In the genomic region with DNA sequence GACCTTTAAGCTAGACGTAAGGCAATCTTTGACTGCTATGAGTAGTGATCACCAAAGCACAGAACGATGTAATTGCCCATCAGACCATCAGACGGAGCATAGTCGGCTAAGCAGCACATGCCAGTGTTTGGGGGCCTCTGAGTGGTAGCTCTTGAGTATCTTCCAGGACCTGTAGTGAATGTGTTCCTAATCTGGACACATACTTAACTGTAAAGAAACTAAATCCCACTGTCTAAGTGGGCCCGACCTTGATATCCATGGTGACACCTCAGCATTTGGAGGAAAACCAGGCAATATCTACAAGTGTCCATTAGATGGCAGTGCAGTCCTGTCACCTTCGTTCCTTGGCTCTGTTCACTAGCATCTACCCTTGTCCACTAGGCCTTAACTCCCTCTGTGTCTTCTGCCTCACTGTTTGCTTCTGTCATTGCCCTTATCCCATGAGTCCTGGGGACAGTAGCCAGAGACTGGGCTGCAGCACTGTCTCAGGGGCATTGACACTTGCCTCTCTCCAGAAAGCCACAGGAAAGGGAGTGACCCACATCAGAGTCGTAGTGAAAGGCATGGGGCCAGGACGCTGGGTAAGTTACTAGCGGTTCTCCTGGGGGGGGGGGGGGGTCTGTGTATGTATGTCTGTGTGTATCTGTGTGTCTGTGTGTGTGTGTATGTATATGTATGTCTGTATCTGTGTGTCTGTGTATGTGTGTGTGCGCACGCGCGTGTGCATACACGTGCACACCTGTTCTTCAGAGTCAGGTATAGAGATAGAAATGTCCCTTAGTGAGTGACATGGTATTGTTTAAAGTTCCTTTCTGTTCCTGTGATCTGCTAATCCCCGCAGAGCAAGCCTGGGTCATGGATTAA, we compare ENCODE assay signal across 8 mouse cellular contexts. TPM values are rescaled to one million over a fixed set of nuclear protein-coding genes. Genes with fewer than 3 reads are reported as not detected.
DNase-seq lines count a peak whose midpoint lies in the region; ATAC-seq and TF ChIP-seq lines count a peak whose summit lies in the region.

No protein-coding gene starts in this region.

- WGBS in forebrain, postnatal 0 days: 78% methylated on average over 15 of the region's 15 CpGs
- WGBS in intestine, postnatal 0 days: 79% methylated on average over 15 of the region's 15 CpGs
- 86% methylated on average over 15 of the region's 15 CpGs for WGBS in limb, embryonic 11.5 days
- WGBS in midbrain, embryonic 13.5 days: 84% methylated on average over 15 of the region's 15 CpGs
- whole genome bisulfite sequencing in stomach, postnatal 0 days: 80% methylated on average over 15 of the region's 15 CpGs

- peak; percentile 88 for ATAC-seq in forebrain, postnatal 0 days
- peak; percentile 39 for ATAC-seq in intestine, postnatal 0 days
- 0 out of 2 replicates have a peak, but pooled peaks have one; percentile 64 for ATAC-seq in limb, embryonic 11.5 days (ENCODE audit: insufficient number of reproducible peaks, low FRiP score, low TSS enrichment, low read depth)
- ATAC-seq in midbrain, embryonic 13.5 days: peak; percentile 85
- ATAC-seq in stomach, postnatal 0 days (ENCODE audit: low FRiP score, low TSS enrichment): peak; percentile 74

- no peaks in the 10 kb centered on the region for H3K27me3 ChIP-seq in forebrain, postnatal 0 days (ENCODE audit: insufficient read depth, low read length)
- no peaks in the 10 kb centered on the region for H3K27me3 ChIP-seq in intestine, postnatal 0 days (replicated peaks; ENCODE audit: control insufficient read depth, insufficient read depth, low read length)
- H3K27me3 ChIP-seq in limb, embryonic 11.5 days (ENCODE audit: control insufficient read depth, insufficient read depth, low read length): no peaks in the 10 kb centered on the region
- H3K27me3 ChIP-seq in midbrain, embryonic 13.5 days: no peaks in the 10 kb centered on the region
- H3K27me3 ChIP-seq in stomach, postnatal 0 days (ENCODE audit: control insufficient read depth, insufficient read depth, low read length): no peaks in the 10 kb centered on the region

- H3K4me2 ChIP-seq in forebrain, postnatal 0 days (ENCODE audit: low read depth): no peak overlapping the region
- H3K4me2 ChIP-seq in intestine, postnatal 0 days (replicated peaks; ENCODE audit: low read depth): no peak overlapping the region
- H3K4me2 ChIP-seq in limb, embryonic 11.5 days (ENCODE audit: low read depth, severe bottlenecking): no peak overlapping the region
- H3K4me2 ChIP-seq in midbrain, embryonic 13.5 days (replicated peaks): no peak overlapping the region
- H3K4me2 ChIP-seq in stomach, postnatal 0 days (replicated peaks; ENCODE audit: low read depth): no peak overlapping the region

- no peak for TF ChIP-seq EP300 in stomach, postnatal 0 days (optimal IDR thresholded peaks at IDR 0.05)

- peak; percentile 98 for TF ChIP-seq CTCF in forebrain, postnatal 0 days (IDR thresholded peaks at IDR 0.05; ENCODE audit: low read depth)
- peak; percentile 98 for TF ChIP-seq CTCF in intestine, postnatal 0 days (IDR thresholded peaks at IDR 0.05; ENCODE audit: low read depth)
- TF ChIP-seq CTCF in stomach, postnatal 0 days (IDR thresholded peaks at IDR 0.05; ENCODE audit: low read depth): peak; percentile 97

- H3K9ac ChIP-seq in forebrain, postnatal 0 days: no peak overlapping the region
- no peak overlapping the region for H3K9ac ChIP-seq in intestine, postnatal 0 days (ENCODE audit: low read depth, low read length)
- no peak overlapping the region for H3K9ac ChIP-seq in limb, embryonic 11.5 days (ENCODE audit: low read length)
- no peak overlapping the region for H3K9ac ChIP-seq in midbrain, embryonic 13.5 days (replicated peaks)
- H3K9ac ChIP-seq in stomach, postnatal 0 days (ENCODE audit: low read length): no peak overlapping the region

- no peak overlapping the region for H3K27ac ChIP-seq in forebrain, postnatal 0 days (ENCODE audit: low read depth, low read length)
- no peak overlapping the region for H3K27ac ChIP-seq in intestine, postnatal 0 days (ENCODE audit: low read depth, low read length)
- no peak overlapping the region for H3K27ac ChIP-seq in limb, embryonic 11.5 days (replicated peaks; ENCODE audit: low read depth, low read length)
- H3K27ac ChIP-seq in midbrain, embryonic 13.5 days: no peak overlapping the region
- no peak overlapping the region for H3K27ac ChIP-seq in stomach, postnatal 0 days (replicated peaks)

- no peak overlapping the region for H3K4me3 ChIP-seq in forebrain, postnatal 0 days (ENCODE audit: low read depth, low read length)
- H3K4me3 ChIP-seq in intestine, postnatal 0 days (ENCODE audit: low read depth, low read length): no peak overlapping the region
- no peak overlapping the region for H3K4me3 ChIP-seq in limb, embryonic 11.5 days (ENCODE audit: low read depth, low read length)
- no peak overlapping the region for H3K4me3 ChIP-seq in midbrain, embryonic 13.5 days (replicated peaks)
- no peak overlapping the region for H3K4me3 ChIP-seq in stomach, postnatal 0 days (ENCODE audit: low read depth, low read length)

- no peaks in the 10 kb centered on the region for H3K9me3 ChIP-seq in forebrain, postnatal 0 days (ENCODE audit: low read length)
- H3K9me3 ChIP-seq in intestine, postnatal 0 days (ENCODE audit: control insufficient read depth): no peaks in the 10 kb centered on the region
- H3K9me3 ChIP-seq in limb, embryonic 11.5 days (ENCODE audit: control insufficient read depth, low read length): no peaks in the 10 kb centered on the region
- no peaks in the 10 kb centered on the region for H3K9me3 ChIP-seq in midbrain, embryonic 13.5 days
- H3K9me3 ChIP-seq in stomach, postnatal 0 days (ENCODE audit: control insufficient read depth, low read length): no peaks in the 10 kb centered on the region

- H3K4me1 ChIP-seq in forebrain, postnatal 0 days (ENCODE audit: insufficient read depth): no peaks in the 10 kb centered on the region
- no peaks in the 10 kb centered on the region for H3K4me1 ChIP-seq in intestine, postnatal 0 days (replicated peaks; ENCODE audit: control insufficient read depth, insufficient read depth, low read length)
- no peaks in the 10 kb centered on the region for H3K4me1 ChIP-seq in limb, embryonic 11.5 days (ENCODE audit: control insufficient read depth, insufficient read depth, low read length)
- H3K4me1 ChIP-seq in midbrain, embryonic 13.5 days (replicated peaks): no peaks in the 10 kb centered on the region
- H3K4me1 ChIP-seq in stomach, postnatal 0 days (replicated peaks; ENCODE audit: control insufficient read depth, insufficient read depth): no peaks in the 10 kb centered on the region

- peak; percentile 26 to 32 for DNase-seq in urinary bladder, postnatal 36 days (ENCODE audit: low spot score in 2 of 2)
- DNase-seq in urinary bladder, postnatal 4 days (ENCODE audit: low spot score in 2 of 2): no peak
- peak; percentile 62 for DNase-seq in cerebellum, adult 18-20 months
- peak; percentile 86 for DNase-seq in forebrain, postnatal 0 days
- DNase-seq in limb, embryonic 11.5 days (ENCODE audit: low spot score): peak; percentile 62
- DNase-seq in stomach, postnatal 0 days (ENCODE audit: low spot score): peak; percentile 47

- H3K36me3 ChIP-seq in forebrain, postnatal 0 days (ENCODE audit: insufficient read depth): peaks cover 39% of the 10 kb centered on the region
- H3K36me3 ChIP-seq in intestine, postnatal 0 days (ENCODE audit: control insufficient read depth, insufficient read depth): peaks cover 23% of the 10 kb centered on the region
- 0 out of 2 replicates have a peak, but pooled peaks cover 2% of the 10 kb centered on the region for H3K36me3 ChIP-seq in limb, embryonic 11.5 days (ENCODE audit: control insufficient read depth, insufficient read depth, low read length)
- H3K36me3 ChIP-seq in midbrain, embryonic 13.5 days: peaks cover 54% of the 10 kb centered on the region
- peaks cover 6% of the 10 kb centered on the region for H3K36me3 ChIP-seq in stomach, postnatal 0 days (ENCODE audit: control insufficient read depth, insufficient read depth, low read length)

RNA-seq across cellular contexts. Expression of gene Mrpl46, which starts 8.3 kb away (rescaled TPM):
- total RNA-seq in forebrain, postnatal 0 days (2014; rRNA removed): 33.2 and 39.9 TPM in 2 replicates
- 63.9 and 74.8 TPM in 2 replicates for polyA plus RNA-seq in forebrain, postnatal 0 days (2015; fragmentation: Nextera tagmentation; extraction: Ambion mirVana)
- polyA plus RNA-seq in intestine, postnatal 0 days (2015; fragmentation: Nextera tagmentation; extraction: Ambion mirVana): 64.7 and 68.9 TPM in 2 replicates
- 78.7 and 80.3 TPM in 2 replicates for polyA plus RNA-seq in limb, embryonic 11.5 days (2014; fragmentation: Nextera tagmentation; extraction: Ambion mirVana)
- polyA plus RNA-seq in midbrain, embryonic 13.5 days (2015; fragmentation: Nextera tagmentation; extraction: Ambion mirVana): 58.6 and 64.2 TPM in 2 replicates
- 55.0 and 55.5 TPM in 2 replicates for polyA plus RNA-seq in stomach, postnatal 0 days (2015; fragmentation: Nextera tagmentation; extraction: Ambion mirVana)

RNA-seq across cellular contexts. Expression of gene Mrps11, which starts 8.7 kb away (rescaled TPM):
- 44.7 and 51.6 TPM in 2 replicates for total RNA-seq in forebrain, postnatal 0 days (2014; rRNA removed)
- 70.4 and 77.5 TPM in 2 replicates for polyA plus RNA-seq in forebrain, postnatal 0 days (2015; fragmentation: Nextera tagmentation; extraction: Ambion mirVana)
- 38.6 and 40.6 TPM in 2 replicates for polyA plus RNA-seq in intestine, postnatal 0 days (2015; fragmentation: Nextera tagmentation; extraction: Ambion mirVana)
- polyA plus RNA-seq in limb, embryonic 11.5 days (2014; fragmentation: Nextera tagmentation; extraction: Ambion mirVana): 84.7 and 93.2 TPM in 2 replicates
- 73.1 and 79.1 TPM in 2 replicates for polyA plus RNA-seq in midbrain, embryonic 13.5 days (2015; fragmentation: Nextera tagmentation; extraction: Ambion mirVana)
- 40.0 and 41.1 TPM in 2 replicates for polyA plus RNA-seq in stomach, postnatal 0 days (2015; fragmentation: Nextera tagmentation; extraction: Ambion mirVana)

RNA-seq across cellular contexts. Expression of gene Ntrk3, which starts 53.8 kb away (rescaled TPM):
- 72.7 and 90.1 TPM in 2 replicates for total RNA-seq in forebrain, postnatal 0 days (2014; rRNA removed)
- polyA plus RNA-seq in forebrain, postnatal 0 days (2015; fragmentation: Nextera tagmentation; extraction: Ambion mirVana): 16.3 and 28.5 TPM in 2 replicates
- polyA plus RNA-seq in intestine, postnatal 0 days (2015; fragmentation: Nextera tagmentation; extraction: Ambion mirVana): 1.2 and 1.9 TPM in 2 replicates
- 0.16 and 0.28 TPM in 2 replicates for polyA plus RNA-seq in limb, embryonic 11.5 days (2014; fragmentation: Nextera tagmentation; extraction: Ambion mirVana)
- 15.8 and 18.3 TPM in 2 replicates for polyA plus RNA-seq in midbrain, embryonic 13.5 days (2015; fragmentation: Nextera tagmentation; extraction: Ambion mirVana)
- polyA plus RNA-seq in stomach, postnatal 0 days (2015; fragmentation: Nextera tagmentation; extraction: Ambion mirVana): 2.2 and 2.9 TPM in 2 replicates

RNA-seq across cellular contexts. Expression of gene Det1, which starts 55.5 kb away (rescaled TPM):
- total RNA-seq in forebrain, postnatal 0 days (2014; rRNA removed): 9.8 and 11.9 TPM in 2 replicates
- polyA plus RNA-seq in forebrain, postnatal 0 days (2015; fragmentation: Nextera tagmentation; extraction: Ambion mirVana): 6.2 and 7.0 TPM in 2 replicates
- polyA plus RNA-seq in intestine, postnatal 0 days (2015; fragmentation: Nextera tagmentation; extraction: Ambion mirVana): 10.1 and 11.2 TPM in 2 replicates
- polyA plus RNA-seq in limb, embryonic 11.5 days (2014; fragmentation: Nextera tagmentation; extraction: Ambion mirVana): 23.5 TPM in 2 replicates
- polyA plus RNA-seq in midbrain, embryonic 13.5 days (2015; fragmentation: Nextera tagmentation; extraction: Ambion mirVana): 17.7 and 18.1 TPM in 2 replicates
- 8.2 and 8.3 TPM in 2 replicates for polyA plus RNA-seq in stomach, postnatal 0 days (2015; fragmentation: Nextera tagmentation; extraction: Ambion mirVana)

Comparison
In these comparisons a context has a peak if more than half of its experiments do, and no peak if none do; other contexts are left out.
1. DNase-seq: peak in urinary bladder, postnatal 36 days (2 of 2), cerebellum, adult 18-20 months (2 of 2), forebrain, postnatal 0 days (single experiment), limb, embryonic 11.5 days (single experiment) and stomach, postnatal 0 days (single experiment); none in urinary bladder, postnatal 4 days (0 of 2).
2. Peak in every context shown above with its lines, with median percentiles within 50 percentile points of each other: ATAC-seq and CTCF ChIP-seq.